Mouse (Mus musculus) spleen, embryonic (tissue): ENCODE results near the gene Lgals3bp.
"Not testable (repeated sequence)": the region's sequence is repeated elsewhere in the genome, so short reads cannot be mapped to it uniquely, and the experiment has no call there.

Experiments used
- CTCF ChIA-PET: fragments of 350-600 bp; sonication (Branson Sonifier 250); formaldehyde crosslinking; loops from one replicate; lab custom pipeline; 2022; lab: Charles Lee

Gene Lgals3bp

GRCm38 (mm10) chr11:118403951-118404899 lies 2.3 kb upstream of the Lgals3bp start:
- CTCF ChIA-PET: interaction anchor here (0.7 kb wide), 1 partner anchor 99 kb away, joined by 3 read pairs; no protein-coding TSS in a partner anchor

- CTCF ChIA-PET: interaction anchor here (0.7 kb wide), 1 partner anchor 98 kb away, joined by 3 read pairs; no protein-coding TSS in a partner anchor
Observed at GRCm38 (mm10) chr11:118403183-118403582, 1.3 kb upstream of the Lgals3bp start.

- CTCF ChIA-PET: no interaction called here
Observed at GRCm38 (mm10) chr11:118401195-118401594, 697 bp downstream of the Lgals3bp start.

- CTCF ChIA-PET: no interaction called here
Observed at GRCm38 (mm10) chr11:118400566-118400936, 1.3 kb downstream of the Lgals3bp start.

GRCm38 (mm10) chr11:118399891-118400565 lies 1.9 kb downstream of the Lgals3bp start:
- CTCF ChIA-PET: interaction anchor here (0.6 kb wide), 1 partner anchor 1023 kb away, joined by 3 read pairs; no protein-coding TSS in a partner anchor

- CTCF ChIA-PET: no interaction called here
Observed at GRCm38 (mm10) chr11:118397806-118398530, 3.9 kb downstream of the Lgals3bp start.

GRCm38 (mm10) chr11:118394538-118394937 lies 7.4 kb downstream of the Lgals3bp start:
- CTCF ChIA-PET: interaction anchor here (0.6 kb wide), 1 partner anchor 42 kb away, joined by 3 read pairs; no protein-coding TSS in a partner anchor

GRCm38 (mm10) chr11:118393991-118394390 lies 7.9 kb downstream of the Lgals3bp start:
- CTCF ChIA-PET: no interaction called here

GRCm38 (mm10) chr11:118387816-118388215 lies 14.1 kb downstream of the Lgals3bp start:
- CTCF ChIA-PET: not testable (repeated sequence)

- CTCF ChIA-PET: no interaction called here
Observed at GRCm38 (mm10) chr11:118379251-118380009, 22.5 kb downstream of the Lgals3bp start.

- CTCF ChIA-PET: no interaction called here
Observed at GRCm38 (mm10) chr11:118378656-118379055, 23.2 kb downstream of the Lgals3bp start.

- CTCF ChIA-PET: not testable (repeated sequence)
Observed at GRCm38 (mm10) chr11:118376323-118376722, 25.6 kb downstream of the Lgals3bp start.

- CTCF ChIA-PET: no interaction called here
Observed at GRCm38 (mm10) chr11:118375881-118376280, 26.0 kb downstream of the Lgals3bp start.

GRCm38 (mm10) chr11:118375461-118375860 lies 26.4 kb downstream of the Lgals3bp start:
- CTCF ChIA-PET: no interaction called here

- CTCF ChIA-PET: no interaction called here
Observed at GRCm38 (mm10) chr11:118375006-118375405, 26.9 kb downstream of the Lgals3bp start.

GRCm38 (mm10) chr11:118374506-118374905 lies 27.4 kb downstream of the Lgals3bp start:
- CTCF ChIA-PET: no interaction called here

GRCm38 (mm10) chr11:118372641-118373040 lies 29.3 kb downstream of the Lgals3bp start:
- CTCF ChIA-PET: no interaction called here

GRCm38 (mm10) chr11:118371876-118372275 lies 30.0 kb downstream of the Lgals3bp start:
- CTCF ChIA-PET: no interaction called here

GRCm38 (mm10) chr11:118369657-118370056 lies 32.2 kb downstream of the Lgals3bp start:
- CTCF ChIA-PET: no interaction called here

GRCm38 (mm10) chr11:118369251-118369650 lies 32.6 kb downstream of the Lgals3bp start:
- CTCF ChIA-PET: no interaction called here

GRCm38 (mm10) chr11:118368330-118368729 lies 33.6 kb downstream of the Lgals3bp start:
- CTCF ChIA-PET: interaction anchor here (0.7 kb wide), 1 partner anchor 126 kb away, joined by 3 read pairs; no protein-coding TSS in a partner anchor
